Mouse (Mus musculus) liver, embryonic 12.5 days (tissue): ENCODE data around the gene Limk2. TPM values are rescaled to one million over a fixed set of nuclear protein-coding genes. Genes with fewer than 3 reads are reported as not detected.
A peak's percentile ranks its signal among the peaks of the same experiment; 100 is the strongest.

ENCODE experiments used
- ATAC-seq: fragments of 200-750 bp; cut with Nextera tagmentation; 2 replicates; pipeline ENCODE4 v1.8.0; 2017; ENCODE audit warnings: moderate number of reproducible peaks, mild to moderate bottlenecking, moderate library complexity
- H3K27ac ChIP-seq: fragments of 300-500 bp; sonication (generic); 2 replicates; pipeline ENCODE4 v1.5.1; 2016; ENCODE audit warnings: mild to moderate bottlenecking
- H3K27me3 ChIP-seq: fragments of 300-500 bp; sonication (generic); replicated peaks from 2 replicates; pipeline ENCODE4 v1.6.1; 2016; ENCODE audit warnings: mild to moderate bottlenecking, moderate library complexity
- H3K36me3 ChIP-seq: fragments of 300-500 bp; sonication (generic); 2 replicates; pipeline ENCODE4 v1.6.1; 2016; ENCODE audit warnings: mild to moderate bottlenecking, moderate library complexity
- H3K4me1 ChIP-seq: fragments of 300-500 bp; sonication (generic); 2 replicates; pipeline ENCODE4 v1.6.1; 2016
- H3K4me2 ChIP-seq: fragments of 300-500 bp; sonication (generic); 2 replicates; pipeline ENCODE4 v1.6.1; 2016; ENCODE audit warnings: mild to moderate bottlenecking, moderate library complexity
- H3K4me3 ChIP-seq: fragments of 300-500 bp; sonication (generic); 2 replicates; pipeline ENCODE4 v1.5.1; 2016; ENCODE audit warnings: mild to moderate bottlenecking, moderate library complexity
- H3K9ac ChIP-seq: fragments of 300-500 bp; sonication (generic); 2 replicates; pipeline ENCODE4 v1.6.1; 2016; ENCODE audit warnings: mild to moderate bottlenecking, moderate library complexity
- H3K9me3 ChIP-seq: fragments of 300-500 bp; sonication (generic); replicated peaks from 2 replicates; pipeline ENCODE4 v1.6.1; 2016; ENCODE audit warnings: mild to moderate bottlenecking, moderate library complexity
- WGBS: fragments of 180-500 bp; shearing (Covaris S2); methylation state at CpG from one replicate; pipeline ENCODE4 v1.1.7; 2016; ENCODE audit not compliant: insufficient replicate concordance; 5-methylcytosine and 5-hydroxymethylcytosine counted together
- polyA plus RNA-seq: library from polyadenylated mRNA; unstranded; fragments of >200 nt; fragmentation: Nextera tagmentation; extraction: Ambion mirVana; gene quantifications from 2 replicates; pipeline ENCODE4 v1.2.1, GENCODE M21; 2016

Gene Limk2
- polyA plus RNA-seq, 1 experiment from 2014 or later = 15.0 TPM

DNA sequence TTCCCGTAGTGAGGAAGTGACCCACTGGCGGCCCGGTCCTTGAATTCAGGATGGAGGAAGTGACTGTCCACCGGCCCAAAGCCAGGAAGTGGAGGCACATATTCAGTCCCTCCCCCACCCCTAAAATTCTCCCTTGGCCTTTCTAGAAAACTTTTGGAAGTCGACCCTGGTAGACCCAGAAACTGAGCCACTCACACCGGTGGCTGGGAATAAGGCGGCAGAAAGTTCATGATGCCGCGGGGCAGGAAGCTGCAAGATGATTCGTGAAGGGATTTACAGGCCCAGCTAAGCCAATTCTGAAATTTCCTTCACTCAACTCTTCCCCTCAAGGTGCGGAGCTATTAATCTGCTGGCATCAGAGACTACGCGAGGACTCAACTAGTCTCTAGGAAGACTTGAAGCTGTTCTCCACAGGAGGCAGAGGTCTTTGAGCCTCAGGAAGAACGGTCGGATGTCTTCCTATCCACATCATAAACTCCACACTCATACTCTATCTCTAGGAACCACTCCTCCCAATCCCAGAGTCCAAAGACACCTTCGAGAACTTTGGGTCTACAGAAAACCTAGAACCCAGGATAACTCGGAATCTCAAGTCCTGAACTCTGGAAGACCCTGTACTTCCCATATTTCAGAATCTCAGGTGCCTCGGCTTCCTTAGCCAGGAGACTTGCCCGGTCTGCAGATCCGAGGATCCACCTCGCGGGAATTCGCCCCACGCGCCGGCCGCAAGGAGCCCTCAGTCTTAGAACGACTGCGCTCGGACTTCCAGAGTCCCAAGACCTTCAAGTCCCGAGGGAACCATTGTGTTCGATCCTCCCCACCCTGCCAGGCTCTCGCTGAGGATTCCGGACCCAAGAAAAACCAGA lies 625 bp downstream of the Limk2 start:
- 2% methylated on average over 34 of the region's 34 CpGs for WGBS
- Histone ChIP-seq H3K4me2 (peak overlapping the region; percentile 92), H3K36me3 (0 out of 2 replicates have a peak, but pooled peaks cover 5% of the 10 kb centered on the region), H3K9me3 (no peaks in the 10 kb centered on the region), H3K27me3 (no peaks in the 10 kb centered on the region), H3K4me1 (peaks cover 57% of the 10 kb centered on the region), H3K27ac (peak overlapping the region; percentile 78), H3K4me3 (peak overlapping the region; percentile 90), H3K9ac (peak overlapping the region; percentile 84)
- peak; percentile 35; the same call in 1 of the 2 replicates for ATAC-seq

GRCm38 (mm10) chr11:3404287-3405047 lies 4.5 kb downstream of the Limk2 start:
- Histone ChIP-seq H3K27ac (peak overlapping the region; percentile 88), H3K9me3 (no peaks in the 10 kb centered on the region), H3K4me3 (no peak overlapping the region), H3K27me3 (no peaks in the 10 kb centered on the region), H3K36me3 (0 out of 2 replicates have a peak, but pooled peaks cover 5% of the 10 kb centered on the region), H3K9ac (peak overlapping the region; percentile 42; the same call in 1 of the 2 replicates), H3K4me2 (peak overlapping the region; percentile 26), H3K4me1 (peaks cover 71% of the 10 kb centered on the region)
- ATAC-seq = no peak
- 64% methylated on average over 7 of the region's 7 CpGs for WGBS

- Histone ChIP-seq H3K4me1 (peaks cover 68% of the 10 kb centered on the region), H3K4me3 (no peak overlapping the region; the same call in 1 of the 2 replicates), H3K36me3 (peaks cover 7% of the 10 kb centered on the region; the same call in 1 of the 2 replicates), H3K9ac (peak overlapping the region; percentile 52; the same call in 1 of the 2 replicates), H3K4me2 (peak overlapping the region; percentile 44), H3K27me3 (no peaks in the 10 kb centered on the region), H3K9me3 (no peaks in the 10 kb centered on the region), H3K27ac (peak overlapping the region; percentile 88)
- peak; percentile 91 for ATAC-seq
- WGBS = 30% methylated on average over 3 of the region's 3 CpGs
These were observed 6.0 kb downstream of the Limk2 start for GRCm38 (mm10) chr11:3403024-3403423.

DNA sequence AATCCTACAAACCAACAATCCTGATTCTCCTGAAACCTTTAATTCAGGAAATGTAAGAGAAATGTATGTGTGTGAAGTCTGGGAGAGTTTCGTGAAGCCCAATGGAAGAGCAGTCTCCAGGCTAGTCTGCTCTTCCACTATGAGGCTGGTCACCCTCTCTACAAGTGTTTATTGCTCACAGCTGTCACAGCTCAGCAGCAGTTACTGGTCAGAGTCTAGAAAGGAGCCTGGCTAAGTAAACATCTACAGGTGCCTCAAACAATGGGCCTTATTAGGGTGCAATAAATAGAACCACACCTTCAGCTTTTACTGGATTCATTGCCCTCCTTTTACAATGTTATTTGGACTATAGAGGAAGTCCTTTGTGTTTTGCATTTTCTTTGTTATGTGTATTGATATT lies 10.7 kb downstream of the Limk2 start:
- no peak for ATAC-seq
- 84% methylated on average over 1 of the region's 1 CpGs for WGBS

GRCm38 (mm10) chr11:3396562-3396961 lies 12.4 kb downstream of the Limk2 start:
- H3K36me3 ChIP-seq = peaks cover 42% of the 10 kb centered on the region
- H3K27me3 ChIP-seq = no peaks in the 10 kb centered on the region
- H3K4me2 ChIP-seq = no peak overlapping the region
- no peaks in the 10 kb centered on the region for H3K9me3 ChIP-seq
- WGBS = 79% methylated on average over 8 of the region's 8 CpGs
- no peak for ATAC-seq
- no peak overlapping the region for H3K4me3 ChIP-seq
- no peak overlapping the region for H3K27ac ChIP-seq
- H3K9ac ChIP-seq = no peak overlapping the region
- H3K4me1 ChIP-seq = peaks cover 24% of the 10 kb centered on the region

More for the DNA sequence above, 10.7 kb downstream of the Limk2 start:
- no peak overlapping the region for H3K9ac ChIP-seq
- H3K4me1 ChIP-seq = peaks cover 37% of the 10 kb centered on the region
- no peak overlapping the region for H3K4me3 ChIP-seq
- H3K36me3 ChIP-seq = peaks cover 29% of the 10 kb centered on the region
- H3K9me3 ChIP-seq = no peaks in the 10 kb centered on the region
- H3K27me3 ChIP-seq = no peaks in the 10 kb centered on the region
- no peak overlapping the region for H3K4me2 ChIP-seq
- H3K27ac ChIP-seq = no peak overlapping the region

DNA sequence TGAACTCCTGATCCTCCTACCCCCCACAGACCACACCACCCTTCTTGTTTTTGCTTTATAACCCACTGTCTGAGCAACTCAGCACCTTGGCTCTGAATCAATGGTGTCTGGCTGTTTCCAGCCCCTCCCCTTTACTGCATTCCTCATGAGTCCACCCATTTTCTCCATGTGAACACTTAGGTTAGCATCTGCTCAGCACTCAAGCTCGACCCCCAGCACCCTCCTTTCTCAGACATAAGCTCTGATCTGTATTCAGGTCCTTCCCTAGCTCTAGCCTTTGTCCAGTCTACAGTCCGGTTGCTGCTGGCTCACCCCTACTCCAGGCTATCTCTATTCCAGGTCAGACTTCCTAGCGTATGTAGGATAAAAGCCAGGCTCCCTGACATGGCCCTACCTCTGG lies 12.9 kb downstream of the Limk2 start:
- H3K36me3 ChIP-seq = peaks cover 45% of the 10 kb centered on the region
- H3K27me3 ChIP-seq = no peaks in the 10 kb centered on the region
- no peak overlapping the region for H3K9ac ChIP-seq
- no peak overlapping the region for H3K4me3 ChIP-seq
- ATAC-seq = no peak
- no peak overlapping the region for H3K27ac ChIP-seq
- no peaks in the 10 kb centered on the region for H3K9me3 ChIP-seq
- no peak overlapping the region for H3K4me2 ChIP-seq
- 78% methylated on average over 3 of the region's 3 CpGs for whole genome bisulfite sequencing
- peaks cover 24% of the 10 kb centered on the region for H3K4me1 ChIP-seq

GRCm38 (mm10) chr11:3394520-3394919 lies 14.5 kb downstream of the Limk2 start:
- Histone ChIP-seq H3K4me3 (no peak overlapping the region), H3K4me2 (no peak overlapping the region), H3K9ac (no peak overlapping the region), H3K9me3 (no peaks in the 10 kb centered on the region), H3K36me3 (peaks cover 47% of the 10 kb centered on the region), H3K27ac (no peak overlapping the region), H3K27me3 (no peaks in the 10 kb centered on the region), H3K4me1 (peaks cover 24% of the 10 kb centered on the region)
- 80% methylated on average over 5 of the region's 5 CpGs for WGBS
- no peak for ATAC-seq

DNA sequence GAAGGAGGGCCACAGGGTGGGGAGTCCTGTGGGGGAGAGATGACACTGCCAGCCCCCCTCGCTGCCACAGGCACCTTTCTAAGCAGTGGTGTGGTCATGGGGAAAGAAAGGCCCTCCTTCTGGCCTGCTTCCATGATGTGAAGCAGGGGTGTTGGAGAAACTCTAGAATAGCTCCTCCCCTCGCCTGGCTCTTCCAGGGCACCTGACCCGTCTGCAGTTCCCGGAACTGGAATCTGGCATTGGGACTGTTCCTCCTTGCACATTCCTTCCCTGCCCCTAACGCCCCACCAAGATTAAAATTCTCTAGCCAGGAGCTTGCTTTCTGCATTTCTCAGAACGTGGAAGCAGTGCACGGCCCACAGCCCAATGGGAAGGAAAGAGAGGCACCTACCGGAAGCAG lies 16.5 kb downstream of the Limk2 start:
- no peak overlapping the region for H3K9ac ChIP-seq
- no peaks in the 10 kb centered on the region for H3K9me3 ChIP-seq
- H3K4me3 ChIP-seq = no peak overlapping the region
- peaks cover 50% of the 10 kb centered on the region for H3K36me3 ChIP-seq
- 80% methylated on average over 8 of the region's 8 CpGs for WGBS
- no peak for ATAC-seq
- 0 out of 2 replicates have a peak overlapping the region, but pooled peaks have one; percentile 12 for H3K27ac ChIP-seq
- H3K4me1 ChIP-seq = peaks cover 21% of the 10 kb centered on the region
- H3K27me3 ChIP-seq = no peaks in the 10 kb centered on the region
- no peak overlapping the region for H3K4me2 ChIP-seq

DNA sequence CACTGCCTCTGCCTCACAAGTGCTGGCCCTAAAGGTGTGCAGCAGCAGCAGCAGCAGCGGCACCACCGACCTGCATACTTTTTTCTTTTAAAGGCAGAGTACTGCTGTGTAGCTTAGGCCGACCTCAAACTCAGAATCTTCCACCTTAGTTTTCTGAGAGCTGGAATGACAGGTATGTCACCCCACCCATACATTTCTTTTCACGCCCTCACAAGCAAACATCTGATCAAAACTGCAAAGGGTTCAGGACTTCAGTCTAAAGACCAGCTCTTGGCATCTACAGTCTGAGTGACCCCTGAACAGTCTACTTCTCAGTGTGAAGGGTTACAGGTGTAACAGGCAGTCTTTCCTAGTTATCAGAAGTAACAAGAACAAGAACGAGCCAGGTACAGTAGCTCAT lies 18.2 kb downstream of the Limk2 start:
- ATAC-seq = no peak
- WGBS = 85% methylated on average over 5 of the region's 5 CpGs

GRCm38 (mm10) chr11:3389996-3390395 lies 19.0 kb downstream of the Limk2 start:
- Histone ChIP-seq H3K27me3 (no peaks in the 10 kb centered on the region), H3K27ac (no peak overlapping the region), H3K4me2 (no peak overlapping the region), H3K9me3 (no peaks in the 10 kb centered on the region), H3K4me1 (peaks cover 46% of the 10 kb centered on the region), H3K4me3 (no peak overlapping the region), H3K36me3 (peaks cover 41% of the 10 kb centered on the region), H3K9ac (no peak overlapping the region)
- 51% methylated on average over 5 of the region's 5 CpGs for WGBS
- no peak for ATAC-seq

More for the DNA sequence above, 18.2 kb downstream of the Limk2 start:
- Histone ChIP-seq H3K4me3 (no peak overlapping the region), H3K27ac (no peak overlapping the region), H3K9me3 (no peaks in the 10 kb centered on the region), H3K4me2 (no peak overlapping the region), H3K4me1 (peaks cover 39% of the 10 kb centered on the region), H3K27me3 (no peaks in the 10 kb centered on the region), H3K36me3 (peaks cover 41% of the 10 kb centered on the region), H3K9ac (no peak overlapping the region)

DNA sequence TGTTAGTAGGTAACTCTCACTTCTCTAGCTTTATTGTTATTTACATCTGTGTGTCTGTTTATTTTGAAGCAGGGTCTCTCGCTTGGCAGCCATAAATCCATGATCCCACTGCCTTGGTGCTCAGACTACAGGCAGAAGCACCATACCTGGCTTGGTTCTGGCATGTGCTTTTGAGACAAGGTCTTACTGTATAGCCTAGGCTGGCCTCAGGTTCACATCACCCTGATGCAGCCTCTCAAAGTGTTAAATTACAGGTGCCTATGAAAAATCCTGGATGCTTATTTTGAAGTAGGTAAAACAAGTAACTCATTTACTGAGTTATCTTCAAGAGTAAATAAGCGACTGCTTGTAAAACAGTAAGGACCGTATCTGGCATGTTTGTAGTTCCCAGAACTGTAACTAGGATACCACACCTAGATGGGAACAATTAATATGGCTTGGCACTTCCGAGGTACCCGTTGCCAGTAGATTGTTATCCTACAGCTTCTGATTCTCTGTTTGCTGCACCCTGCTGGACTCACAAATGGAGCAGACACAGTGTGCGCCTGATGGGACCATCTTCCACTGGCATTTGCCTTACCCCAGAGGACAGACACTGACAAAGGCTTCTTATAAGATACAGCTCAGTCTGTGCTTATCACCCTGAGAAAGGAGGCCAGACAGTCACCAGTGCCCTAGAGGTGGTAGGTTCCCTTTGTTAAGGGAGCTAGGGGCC lies 21.4 kb downstream of the Limk2 start:
- no peak overlapping the region for H3K27ac ChIP-seq
- H3K27me3 ChIP-seq = no peaks in the 10 kb centered on the region
- peaks cover 51% of the 10 kb centered on the region for H3K36me3 ChIP-seq
- 70% methylated on average over 6 of the region's 6 CpGs for WGBS
- no peak for ATAC-seq
- no peak overlapping the region for H3K4me3 ChIP-seq
- peaks cover 37% of the 10 kb centered on the region for H3K4me1 ChIP-seq
- no peaks in the 10 kb centered on the region for H3K9me3 ChIP-seq
- no peak overlapping the region for H3K9ac ChIP-seq
- no peak overlapping the region for H3K4me2 ChIP-seq
